Mouse (Mus musculus) thymus, adult 2 months (tissue): ENCODE data around the gene Msmp. TPM values are rescaled to one million over a fixed set of nuclear protein-coding genes. Genes with fewer than 3 reads are reported as not detected.

ENCODE experiments used
- DNase-seq: peaks from one replicate; pipeline ENCODE4 v3.0.0; 2021
- H3K27ac ChIP-seq: fragments of 200-500 bp; 2 replicates; pipeline ENCODE4 v1.5.1; 2012; ENCODE audit warnings: low read length, control low read depth; ENCODE audit not compliant: control insufficient read depth, insufficient read depth
- H3K27me3 ChIP-seq: fragments of 200-500 bp; 2 replicates; pipeline ENCODE4 v1.6.1; 2012; ENCODE audit warnings: mild to moderate bottlenecking, low read length, moderate library complexity, mixed read lengths; ENCODE audit not compliant: control insufficient read depth, insufficient read depth
- H3K36me3 ChIP-seq: fragments of 200-500 bp; 2 replicates; pipeline ENCODE4 v1.6.1; 2012; ENCODE audit warnings: mild to moderate bottlenecking, low read length, moderate library complexity; ENCODE audit not compliant: control insufficient read depth, insufficient read depth
- H3K4me1 ChIP-seq: fragments of 200-500 bp; replicated peaks from 2 replicates; pipeline ENCODE4 v1.6.1; 2012; ENCODE audit warnings: low read length; ENCODE audit not compliant: control insufficient read depth, insufficient read depth
- H3K4me3 ChIP-seq: fragments of 200-500 bp; 2 replicates; pipeline ENCODE4 v1.5.1; 2012; ENCODE audit warnings: mild to moderate bottlenecking, low read length, control low read depth, moderate library complexity; ENCODE audit not compliant: control insufficient read depth, insufficient read depth
- CTCF ChIP-seq: fragments of 200-500 bp; IDR thresholded peaks from 2 replicates; pipeline ENCODE4 v1.5.1; 2012; ENCODE audit warnings: mild to moderate bottlenecking, control low read depth, low read length, moderate library complexity, borderline replicate concordance; ENCODE audit not compliant: control insufficient read depth, poor library complexity, insufficient read depth; ENCODE audit errors: extremely low read depth
- POLR2A ChIP-seq: fragments of 200-500 bp; IDR thresholded peaks from 2 replicates; pipeline ENCODE4 v1.6.1; 2012; ENCODE audit warnings: mild to moderate bottlenecking, low read length, control low read depth, moderate library complexity; ENCODE audit not compliant: control insufficient read depth, poor library complexity, insufficient read depth; ENCODE audit errors: extremely low read depth
- WGBS: fragments of 180-500 bp; shearing (Covaris S2); methylation state at CpG from one replicate; pipeline ENCODE4 v1.1.7; 2018; 5-methylcytosine and 5-hydroxymethylcytosine counted together
- polyA plus RNA-seq: library from polyadenylated mRNA; depleted of rRNA; stranded (reverse); fragments of >200 nt; gene quantifications from 2 replicates; pipeline ENCODE4 v1.2.3, GENCODE M21; 2012; rRNA removed

The Msmp gene
- not detected in 2 replicates for polyA plus RNA-seq

DNA sequence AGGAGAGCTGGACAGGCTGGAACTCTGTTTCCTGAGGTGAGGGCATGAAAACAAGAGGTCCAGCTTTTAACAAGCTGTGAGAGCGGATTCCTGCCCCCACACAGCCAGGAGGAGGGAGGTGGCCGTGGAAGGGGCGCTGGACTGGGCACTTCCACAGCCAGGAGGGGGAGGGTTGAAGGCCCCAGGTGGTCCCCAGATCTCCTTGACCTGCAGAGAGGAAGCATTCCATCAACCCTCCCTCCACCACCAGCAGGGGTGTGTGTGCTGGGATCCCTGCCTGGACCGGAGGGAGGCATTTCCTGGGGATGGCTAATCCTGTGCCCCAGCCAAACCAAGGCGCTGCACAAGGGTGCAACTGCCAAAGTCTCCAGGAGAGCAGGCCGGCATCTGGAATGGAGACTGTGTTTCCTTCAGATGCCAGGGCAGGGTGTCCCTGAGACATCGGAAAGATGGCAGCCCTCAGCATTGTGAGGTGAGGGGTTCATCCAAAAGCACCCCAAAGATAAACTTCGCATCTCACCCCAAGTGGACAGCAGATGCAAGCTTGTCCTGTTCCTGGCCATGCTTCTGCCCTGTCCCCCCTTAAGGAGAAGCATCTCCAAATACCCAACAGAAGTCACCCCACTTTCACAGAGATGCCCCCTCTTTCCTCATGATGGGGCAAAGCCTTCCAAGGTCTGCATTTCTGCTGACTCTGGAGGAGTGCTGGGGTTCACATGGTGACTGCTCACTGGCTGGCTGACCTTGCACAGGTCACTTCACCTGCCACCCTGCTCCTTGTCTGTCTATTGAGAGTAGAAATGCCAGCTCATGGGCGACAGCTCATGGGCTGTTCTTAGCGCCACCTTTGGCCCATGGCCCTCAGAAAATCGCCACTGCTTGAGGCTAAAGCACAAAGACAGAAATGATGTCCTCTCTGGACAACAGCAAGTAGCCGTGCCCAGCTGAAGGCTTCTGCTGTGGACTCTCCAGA lies at the start of gene Msmp:
TSS of gene Msmp (minus strand) at position 51 of the 973 bp plus-strand sequence.
- Histone ChIP-seq H3K27ac (no peak within 1 kb of the TSS), H3K4me3 (no peak within 1 kb of the TSS), H3K27me3 (no peaks in the 10 kb centered on the region), H3K36me3 (peaks cover 5% of the 10 kb centered on the region; the same call in 1 of the 2 replicates), H3K4me1 (peaks cover 4% of the 10 kb centered on the region; the same call in 1 of the 2 replicates)
- no peak for TF ChIP-seq POLR2A
- TF ChIP-seq CTCF = no peak
- DNase-seq = no peak
- 97% methylated on average over 12 of the region's 12 CpGs for WGBS

DNA sequence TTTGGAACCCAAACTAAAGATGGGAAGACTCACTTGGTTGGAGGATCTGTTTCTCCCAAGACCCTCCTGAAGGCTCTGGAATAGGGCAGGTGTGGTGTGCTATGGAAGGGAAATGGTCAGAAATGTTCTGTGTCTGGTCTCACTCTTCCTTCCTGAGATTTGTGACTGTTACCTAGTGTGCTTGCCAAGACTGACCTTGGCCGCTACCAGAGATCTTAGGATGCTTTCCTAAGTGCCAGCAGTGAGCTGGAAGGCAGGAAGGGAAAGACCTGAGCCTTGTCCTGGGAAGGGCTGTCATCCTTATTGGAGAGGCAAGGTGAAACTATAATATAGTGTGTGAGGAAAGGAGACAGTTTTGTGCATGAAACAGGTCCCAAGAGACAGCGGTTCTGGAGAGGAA lies 49.4 kb upstream of the Msmp start:
- TF ChIP-seq POLR2A (no peak), CTCF (no peak)
- no peak overlapping the region for H3K4me3 ChIP-seq
- peaks cover 7% of the 10 kb centered on the region for H3K27me3 ChIP-seq
- 94% methylated on average over 2 of the region's 2 CpGs for WGBS
- no peak for DNase-seq
- peaks cover 5% of the 10 kb centered on the region for H3K4me1 ChIP-seq
- H3K27ac ChIP-seq = no peak overlapping the region
- H3K36me3 ChIP-seq = no peaks in the 10 kb centered on the region

DNA sequence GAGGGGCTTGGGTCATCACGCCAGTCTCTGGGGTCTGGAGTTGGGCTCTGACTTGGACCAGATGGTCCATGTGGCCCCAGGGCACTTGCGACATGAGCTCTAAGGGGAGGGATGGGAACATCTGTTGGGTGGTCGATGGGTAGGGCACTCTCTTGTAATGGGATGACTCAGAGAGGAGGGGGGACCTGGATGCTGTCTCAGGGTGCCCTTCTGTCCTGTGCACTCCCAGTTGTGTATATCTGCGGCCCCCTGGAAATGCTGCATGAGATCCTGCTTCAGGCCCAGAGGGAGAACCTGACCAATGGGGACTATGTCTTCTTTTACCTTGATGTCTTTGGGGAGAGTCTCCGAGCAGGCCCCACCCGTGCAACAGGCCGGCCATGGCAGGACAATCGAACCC lies 49.0 kb upstream of the Msmp start:
- H3K27ac ChIP-seq = no peak overlapping the region
- no peak overlapping the region for H3K4me3 ChIP-seq
- peaks cover 5% of the 10 kb centered on the region for H3K4me1 ChIP-seq
- WGBS = 89% methylated on average over 8 of the region's 8 CpGs
- DNase-seq = no peak
- no peaks in the 10 kb centered on the region for H3K36me3 ChIP-seq
- TF ChIP-seq CTCF = no peak
- no peak for TF ChIP-seq POLR2A
- peaks cover 7% of the 10 kb centered on the region for H3K27me3 ChIP-seq

DNA sequence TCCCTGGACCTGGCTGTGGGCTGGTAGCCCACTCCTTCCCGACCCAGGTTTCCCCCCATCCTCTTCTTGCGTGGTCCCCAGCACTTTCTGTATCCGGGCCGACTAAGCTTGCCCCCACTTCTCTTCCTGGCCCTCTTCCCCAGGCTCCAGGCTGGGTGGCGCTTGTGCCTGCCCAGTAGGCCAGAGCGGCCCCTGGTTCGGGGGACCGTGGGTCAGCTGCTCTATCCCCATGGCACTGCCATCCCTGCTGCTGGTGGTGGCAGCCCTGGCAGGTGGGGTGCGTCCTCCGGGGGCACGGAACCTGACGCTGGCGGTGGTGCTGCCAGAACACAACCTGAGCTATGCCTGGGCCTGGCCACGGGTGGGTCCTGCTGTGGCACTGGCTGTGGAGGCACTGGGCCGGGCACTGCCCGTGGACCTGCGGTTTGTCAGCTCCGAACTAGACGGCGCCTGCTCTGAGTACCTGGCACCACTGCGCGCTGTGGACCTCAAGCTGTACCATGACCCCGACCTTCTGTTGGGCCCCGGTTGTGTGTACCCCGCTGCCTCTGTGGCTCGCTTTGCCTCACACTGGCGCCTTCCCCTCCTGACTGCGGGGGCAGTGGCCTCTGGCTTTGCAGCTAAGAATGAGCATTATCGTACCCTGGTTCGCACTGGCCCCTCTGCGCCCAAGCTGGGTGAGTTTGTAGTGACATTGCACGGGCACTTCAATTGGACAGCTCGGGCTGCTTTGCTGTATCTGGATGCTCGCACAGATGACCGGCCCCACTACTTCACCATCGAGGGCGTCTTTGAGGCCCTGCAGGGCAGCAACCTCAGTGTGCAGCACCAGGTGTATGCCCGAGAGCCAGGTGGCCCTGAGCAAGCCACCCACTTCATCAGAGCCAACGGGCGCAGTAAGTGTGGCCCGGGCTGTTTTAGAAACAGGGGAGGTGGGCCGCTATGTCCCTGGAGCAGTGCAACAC lies 47.9 kb upstream of the Msmp start:
- Histone ChIP-seq H3K4me3 (no peak overlapping the region), H3K27ac (no peak overlapping the region), H3K36me3 (no peaks in the 10 kb centered on the region), H3K27me3 (peaks cover 7% of the 10 kb centered on the region), H3K4me1 (peaks cover 5% of the 10 kb centered on the region)
- DNase-seq = no peak
- TF ChIP-seq POLR2A = no peak
- TF ChIP-seq CTCF = no peak
- WGBS = 85% methylated on average over 42 of the region's 42 CpGs

DNA sequence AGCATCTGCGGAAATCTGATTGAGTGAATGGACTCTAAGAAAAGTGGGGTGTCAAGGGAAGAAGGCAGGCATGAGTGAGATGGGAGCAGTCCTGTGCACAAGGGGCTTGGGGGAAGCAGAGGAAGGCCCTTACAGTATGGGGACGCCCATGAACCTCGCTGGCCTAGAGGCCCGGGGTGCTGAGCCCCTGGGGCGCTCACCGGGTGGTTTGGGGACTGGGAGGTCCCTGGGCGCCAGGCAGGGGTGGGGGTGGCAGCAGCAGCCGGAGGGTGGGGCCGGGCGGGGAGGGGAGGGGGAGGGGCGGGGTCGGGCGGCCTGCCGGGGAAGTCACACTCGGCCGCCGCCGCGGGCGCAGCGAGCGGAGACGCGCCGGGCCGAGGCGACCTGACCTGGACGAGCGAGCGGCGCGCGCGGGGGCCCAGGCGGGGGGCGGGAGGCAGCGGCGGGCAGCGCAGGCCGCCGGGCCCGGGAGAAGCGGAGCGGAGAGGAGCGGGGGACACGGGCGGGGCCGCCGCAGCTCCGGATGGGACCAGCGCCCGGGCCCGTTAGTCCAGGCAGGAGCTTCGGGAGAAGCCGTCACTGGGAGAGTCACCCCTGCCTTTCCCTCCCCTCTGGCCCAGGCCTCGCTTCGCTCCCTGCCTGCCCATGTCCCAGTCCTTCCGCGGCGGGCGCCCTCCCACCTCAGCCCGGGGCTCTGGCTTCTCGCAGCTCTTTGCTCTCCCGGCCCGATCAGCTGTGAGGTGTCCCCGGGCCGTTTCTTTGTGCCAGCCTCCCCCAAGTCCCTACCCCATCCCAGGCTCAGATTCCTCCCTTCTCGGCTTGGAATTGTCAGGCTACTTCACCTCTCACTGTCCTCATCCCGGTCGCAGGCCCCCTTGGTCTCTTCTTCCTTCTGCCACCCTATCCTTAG lies 47.0 kb upstream of the Msmp start, which contains the start of gene Npr2:
TSS of gene Npr2 (plus strand) at position 890 of the 910 bp plus-strand sequence.
- no peak within 1 kb of the TSS for H3K27ac ChIP-seq
- TF ChIP-seq CTCF (no peak), POLR2A (no peak)
- H3K27me3 ChIP-seq = peaks cover 7% of the 10 kb centered on the region

DNA sequence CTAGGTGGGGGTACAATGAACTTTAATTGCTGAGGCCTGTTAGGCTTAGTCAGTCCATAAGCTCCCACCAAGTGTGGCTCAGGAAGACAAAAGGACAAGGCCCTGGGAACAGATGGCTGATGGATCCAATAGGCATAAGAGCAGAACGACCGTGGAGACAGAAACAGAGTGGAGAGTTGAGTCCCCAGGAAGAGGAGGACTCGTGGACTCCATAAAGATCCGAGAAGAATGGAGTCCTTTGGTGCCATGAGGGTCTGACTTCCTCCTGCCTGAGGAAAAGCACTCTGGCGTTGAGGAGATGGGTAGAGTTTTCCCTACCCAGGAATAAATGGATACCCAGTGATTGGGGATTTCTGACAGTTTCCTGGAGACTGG lies 46.4 kb upstream of the Msmp start:
- Histone ChIP-seq H3K27ac (no peak overlapping the region), H3K4me1 (peaks cover 5% of the 10 kb centered on the region), H3K4me3 (no peak overlapping the region), H3K36me3 (no peaks in the 10 kb centered on the region), H3K27me3 (peaks cover 7% of the 10 kb centered on the region)
- 60% methylated on average over 5 of the region's 5 CpGs for WGBS
- TF ChIP-seq CTCF (no peak), POLR2A (no peak)
- no peak for DNase-seq

More for the DNA sequence above, 47.0 kb upstream of the Msmp start, which contains the start of gene Npr2:
- peaks cover 5% of the 10 kb centered on the region for H3K4me1 ChIP-seq
- DNase-seq = no peak
- WGBS = 5% methylated on average over 61 of the region's 70 CpGs
- H3K36me3 ChIP-seq = no peaks in the 10 kb centered on the region
- H3K4me3 ChIP-seq = peak within 1 kb of the TSS; percentile 28
